Mouse (Mus musculus) embryonic facial prominence, embryonic 12.5 days (tissue): ENCODE measurements at regions not wholly inside any gene's neighbourhood (a gene's known extent, or its start where the extent isn't known, plus 50 kb on each side); places are given as distances from the start of the nearest gene placed in this dataset.

Source experiments
- ATAC-seq: fragments of 200-750 bp; cut with Nextera tagmentation; 2 replicates; pipeline ENCODE4 v1.8.0; 2017; ENCODE audit not compliant: insufficient number of reproducible peaks, insufficient read depth, low FRiP score, low TSS enrichment
- H3K27ac ChIP-seq: fragments of 300-500 bp; sonication (generic); 2 replicates; pipeline ENCODE4 v1.5.1; 2016; ENCODE audit warnings: mild to moderate bottlenecking
- H3K27me3 ChIP-seq: fragments of 300-500 bp; sonication (generic); 2 replicates; pipeline ENCODE4 v1.6.1; 2016; ENCODE audit warnings: mild to moderate bottlenecking, moderate library complexity
- H3K36me3 ChIP-seq: fragments of 300-500 bp; sonication (generic); 2 replicates; pipeline ENCODE4 v1.6.1; 2016; ENCODE audit warnings: mild to moderate bottlenecking
- H3K4me1 ChIP-seq: fragments of 300-500 bp; sonication (generic); 2 replicates; pipeline ENCODE4 v1.6.1; 2016
- H3K4me2 ChIP-seq: fragments of 300-500 bp; sonication (generic); replicated peaks from 2 replicates; pipeline ENCODE4 v1.6.1; 2016; ENCODE audit warnings: mild to moderate bottlenecking, moderate library complexity
- H3K4me3 ChIP-seq: fragments of 300-500 bp; sonication (generic); 2 replicates; pipeline ENCODE4 v1.5.1; 2016; ENCODE audit warnings: mild to moderate bottlenecking
- H3K9ac ChIP-seq: fragments of 300-500 bp; sonication (generic); 2 replicates; pipeline ENCODE4 v1.6.1; 2016; ENCODE audit warnings: mild to moderate bottlenecking, moderate library complexity
- H3K9me3 ChIP-seq: fragments of 300-500 bp; sonication (generic); 2 replicates; pipeline ENCODE4 v1.6.1; 2016; ENCODE audit warnings: mild to moderate bottlenecking, moderate library complexity
- WGBS: fragments of 180-500 bp; shearing (Covaris S2); methylation state at CpG from one replicate; pipeline ENCODE4 v1.1.7; 2016; 5-methylcytosine and 5-hydroxymethylcytosine counted together

- peaks cover 12% of the 10 kb centered on the region; the same call in 1 of the 2 replicates for H3K4me1 ChIP-seq
- no peaks in the 10 kb centered on the region for H3K9me3 ChIP-seq
- H3K4me2 ChIP-seq: no peak overlapping the region
- no peak overlapping the region for H3K27ac ChIP-seq
- ATAC-seq: no peak
- H3K9ac ChIP-seq: no peak overlapping the region
- no peaks in the 10 kb centered on the region for H3K36me3 ChIP-seq
- H3K27me3 ChIP-seq: no peaks in the 10 kb centered on the region
- WGBS: 35% methylated on average over 4 of the region's 4 CpGs
- no peak overlapping the region for H3K4me3 ChIP-seq
These were observed 362.6 kb upstream of the Cdh11 start for GRCm38 (mm10) chr8:103148013-103148412.

GRCm38 (mm10) chr8:103148447-103148846, 363.0 kb upstream of the Cdh11 start:
- Histone ChIP-seq H3K36me3 (no peaks in the 10 kb centered on the region), H3K27me3 (no peaks in the 10 kb centered on the region), H3K9ac (no peak overlapping the region), H3K4me3 (no peak overlapping the region), H3K9me3 (no peaks in the 10 kb centered on the region), H3K27ac (peak overlapping the region; percentile 67; the same call in 1 of the 2 replicates), H3K4me1 (peaks cover 12% of the 10 kb centered on the region; the same call in 1 of the 2 replicates), H3K4me2 (no peak overlapping the region)
- WGBS: 44% methylated on average over 10 of the region's 10 CpGs
- ATAC-seq: no peak

GRCm38 (mm10) chr8:103166623-103167316, 381.3 kb upstream of the Cdh11 start:
- H3K36me3 ChIP-seq: no peaks in the 10 kb centered on the region
- H3K4me3 ChIP-seq: no peak overlapping the region
- no peak overlapping the region for H3K27ac ChIP-seq
- H3K27me3 ChIP-seq: no peaks in the 10 kb centered on the region
- H3K9me3 ChIP-seq: no peaks in the 10 kb centered on the region
- ATAC-seq: peak; percentile 88; the same call in 1 of the 2 replicates
- 46% methylated on average over 7 of the region's 7 CpGs for WGBS
- H3K4me1 ChIP-seq: 0 out of 2 replicates have a peak, but pooled peaks cover 3% of the 10 kb centered on the region
- H3K9ac ChIP-seq: no peak overlapping the region
- no peak overlapping the region for H3K4me2 ChIP-seq

- Histone ChIP-seq H3K9ac (no peak overlapping the region), H3K36me3 (no peaks in the 10 kb centered on the region), H3K27ac (no peak overlapping the region), H3K4me2 (no peak overlapping the region), H3K4me1 (no peaks in the 10 kb centered on the region), H3K27me3 (no peaks in the 10 kb centered on the region), H3K4me3 (no peak overlapping the region), H3K9me3 (no peaks in the 10 kb centered on the region)
- WGBS: 81% methylated on average over 3 of the region's 3 CpGs
- ATAC-seq: no peak
These were observed 387.9 kb upstream of the Cdh11 start for GRCm38 (mm10) chr8:103173313-103173712.

- Histone ChIP-seq H3K9me3 (no peaks in the 10 kb centered on the region), H3K4me1 (no peaks in the 10 kb centered on the region), H3K27me3 (no peaks in the 10 kb centered on the region), H3K27ac (no peak overlapping the region), H3K36me3 (no peaks in the 10 kb centered on the region), H3K4me2 (no peak overlapping the region), H3K9ac (no peak overlapping the region), H3K4me3 (no peak overlapping the region)
- WGBS: 32% methylated on average over 5 of the region's 5 CpGs
- ATAC-seq: no peak
These were observed 388.5 kb upstream of the Cdh11 start for GRCm38 (mm10) chr8:103173803-103174429.

GRCm38 (mm10) chr8:103180661-103181060, 395.2 kb upstream of the Cdh11 start:
- Histone ChIP-seq H3K4me1 (no peaks in the 10 kb centered on the region), H3K4me2 (no peak overlapping the region), H3K9ac (no peak overlapping the region), H3K9me3 (no peaks in the 10 kb centered on the region), H3K4me3 (no peak overlapping the region), H3K27me3 (no peaks in the 10 kb centered on the region), H3K36me3 (no peaks in the 10 kb centered on the region), H3K27ac (no peak overlapping the region)
- no peak for ATAC-seq

GRCm38 (mm10) chr8:103188720-103189498, 403.5 kb upstream of the Cdh11 start:
- WGBS: 67% methylated on average over 8 of the region's 8 CpGs
- Histone ChIP-seq H3K4me3 (no peak overlapping the region), H3K27ac (no peak overlapping the region), H3K36me3 (no peaks in the 10 kb centered on the region), H3K4me1 (0 out of 2 replicates have a peak, but pooled peaks cover 6% of the 10 kb centered on the region), H3K9me3 (no peaks in the 10 kb centered on the region), H3K9ac (no peak overlapping the region), H3K4me2 (no peak overlapping the region), H3K27me3 (no peaks in the 10 kb centered on the region)
- no peak for ATAC-seq

- Histone ChIP-seq H3K4me2 (no peak overlapping the region), H3K9ac (no peak overlapping the region), H3K4me3 (no peak overlapping the region), H3K4me1 (peaks cover 18% of the 10 kb centered on the region; the same call in 1 of the 2 replicates), H3K27ac (no peak overlapping the region), H3K36me3 (no peaks in the 10 kb centered on the region), H3K27me3 (no peaks in the 10 kb centered on the region), H3K9me3 (no peaks in the 10 kb centered on the region)
- no peak for ATAC-seq
- WGBS: 59% methylated on average over 3 of the region's 3 CpGs
These were observed 412.8 kb upstream of the Cdh11 start for GRCm38 (mm10) chr8:103198251-103198650.

- Histone ChIP-seq H3K27me3 (no peaks in the 10 kb centered on the region), H3K27ac (peak overlapping the region; percentile 74; the same call in 1 of the 2 replicates), H3K4me1 (peaks cover 18% of the 10 kb centered on the region; the same call in 1 of the 2 replicates), H3K9ac (no peak overlapping the region), H3K36me3 (no peaks in the 10 kb centered on the region), H3K4me2 (no peak overlapping the region), H3K9me3 (no peaks in the 10 kb centered on the region), H3K4me3 (no peak overlapping the region)
- WGBS: 42% methylated on average over 11 of the region's 11 CpGs
- ATAC-seq: 0 out of 2 replicates have a peak, but pooled peaks have one; percentile 52
These were observed 414.5 kb upstream of the Cdh11 start for GRCm38 (mm10) chr8:103199696-103200615.

GRCm38 (mm10) chr8:103203710-103204109, 418.3 kb upstream of the Cdh11 start:
- Histone ChIP-seq H3K9me3 (no peaks in the 10 kb centered on the region), H3K36me3 (no peaks in the 10 kb centered on the region), H3K27ac (no peak overlapping the region), H3K9ac (no peak overlapping the region), H3K4me2 (no peak overlapping the region), H3K4me3 (no peak overlapping the region), H3K27me3 (no peaks in the 10 kb centered on the region), H3K4me1 (peaks cover 18% of the 10 kb centered on the region; the same call in 1 of the 2 replicates)
- WGBS: 70% methylated on average over 1 of the region's 1 CpGs
- no peak for ATAC-seq

GRCm38 (mm10) chr8:103214606-103215005, 429.2 kb upstream of the Cdh11 start:
- H3K27ac ChIP-seq: no peak overlapping the region
- no peaks in the 10 kb centered on the region for H3K9me3 ChIP-seq
- no peak overlapping the region for H3K4me3 ChIP-seq
- no peak overlapping the region for H3K9ac ChIP-seq
- no peak overlapping the region for H3K4me2 ChIP-seq
- H3K4me1 ChIP-seq: no peaks in the 10 kb centered on the region
- no peaks in the 10 kb centered on the region for H3K27me3 ChIP-seq
- H3K36me3 ChIP-seq: no peaks in the 10 kb centered on the region
- no peak for ATAC-seq
- WGBS: 71% methylated on average over 2 of the region's 2 CpGs
